Mouse (Mus musculus) thymus, adult 2 months (tissue): ENCODE data around the gene Pdcd7.

Source experiments
- CTCF ChIP-seq: fragments of 200-500 bp; IDR thresholded peaks from 2 replicates; pipeline ENCODE4 v1.5.1; 2012; ENCODE audit warnings: mild to moderate bottlenecking, control low read depth, low read length, moderate library complexity, borderline replicate concordance; ENCODE audit not compliant: control insufficient read depth, poor library complexity, insufficient read depth; ENCODE audit errors: extremely low read depth
- POLR2A ChIP-seq: fragments of 200-500 bp; IDR thresholded peaks from 2 replicates; pipeline ENCODE4 v1.6.1; 2012; ENCODE audit warnings: mild to moderate bottlenecking, low read length, control low read depth, moderate library complexity; ENCODE audit not compliant: control insufficient read depth, poor library complexity, insufficient read depth; ENCODE audit errors: extremely low read depth

DNA sequence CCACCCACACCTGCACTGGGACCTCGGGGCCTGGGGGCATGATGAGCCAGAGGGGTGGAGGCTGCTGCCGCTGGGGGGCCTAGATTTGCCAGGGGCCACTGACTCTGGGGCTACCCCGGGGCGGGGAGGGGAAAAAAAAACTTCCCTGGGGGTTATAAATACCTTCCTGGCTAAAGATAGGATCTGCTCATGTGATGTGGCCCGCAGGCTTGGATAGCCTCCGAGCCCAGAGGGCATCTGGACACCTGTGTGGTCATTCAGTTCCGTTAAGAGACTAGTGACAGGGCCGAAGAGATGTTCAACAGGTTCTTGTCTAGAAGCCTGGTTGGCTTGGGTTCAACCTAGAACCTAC is 45.7 kb downstream of the Pdcd7 start, which contains the start of gene Kbtbd13:
- TF ChIP-seq CTCF (no peak), POLR2A (no peak)
